Mouse (Mus musculus) layer of hippocampus, postnatal 10 days (tissue): ENCODE measurements around the gene Pin4. TPM values are rescaled to one million over a fixed set of nuclear protein-coding genes. Genes with fewer than 3 reads are reported as not detected.
"Not testable (repeated sequence)": the region's sequence is repeated elsewhere in the genome, so short reads cannot be mapped to it uniquely, and the experiment has no call there.

Experiments
- DNase-seq, 2 experiments: peaks; one replicate each; pipeline ENCODE4 v3.0.0; 2021; ENCODE audit warnings: low spot score in 2 of 2
- long read RNA-seq: library from polyadenylated mRNA; stranded (forward); transcript quantifications from one replicate; pipeline ENCODE4 v2.0.0, GENCODE M21; 2023
- total RNA-seq, 2 experiments: library from RNA; stranded (reverse); gene quantifications; 2 replicates each; pipeline ENCODE4 v1.2.3; 2021

The Pin4 gene
- total RNA-seq = 10 to 100 TPM; 47.8 to 51.1 TPM
- long read RNA-seq, transcript Pin4-201 (4 exons, 489 nt) = major isoform, 33 of 40 reads
- long read RNA-seq, partial matches to known transcripts = 3 of 40 reads
- long read RNA-seq, other reads (novel, unspliced or antisense) = 2 of 40 reads

DNA sequence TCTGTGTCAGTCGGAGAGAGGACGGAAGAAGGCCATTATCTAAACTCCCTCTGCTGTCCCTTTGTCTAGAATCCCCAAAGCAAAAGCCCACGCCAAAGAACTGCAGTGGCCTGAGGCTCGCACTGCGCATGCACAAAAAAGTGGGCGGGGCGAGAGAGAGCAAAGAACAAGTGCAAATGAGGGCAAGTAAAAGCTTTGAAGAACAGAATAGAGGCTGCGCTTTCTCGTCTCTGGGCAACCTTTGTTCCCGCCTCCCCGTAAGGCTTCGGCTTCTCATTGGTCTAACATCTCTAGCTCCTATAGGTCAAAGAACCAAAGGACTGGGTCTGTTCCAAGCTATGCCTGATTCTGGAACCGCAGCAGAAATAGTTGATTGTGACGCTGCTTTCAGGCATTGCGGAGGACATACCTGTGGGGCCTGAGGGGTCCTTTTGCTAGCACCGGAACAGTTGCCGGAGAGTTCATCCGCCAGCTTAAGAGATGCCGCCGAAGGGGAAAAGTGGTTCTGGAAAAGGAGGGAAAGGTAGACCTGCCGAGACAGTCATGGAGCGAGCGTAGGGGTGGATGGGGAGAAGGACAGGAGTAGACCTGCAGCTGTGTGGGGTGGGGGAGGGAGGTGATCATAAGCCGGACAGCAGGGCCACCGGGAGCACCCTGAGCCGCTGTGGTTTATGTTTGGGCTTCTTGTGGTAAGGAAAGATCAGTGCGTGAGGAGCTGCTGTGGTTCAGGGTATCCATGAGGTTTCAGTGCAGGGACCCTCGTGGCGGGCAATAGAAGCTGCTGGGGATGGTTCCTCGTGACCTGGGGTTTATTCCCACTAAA, at the start of gene Pin4:
TSS of gene Pin4 (plus strand) at position 406 of the 823 bp plus-strand sequence.
- DNase-seq = peak; percentile 85 to 88

DNA sequence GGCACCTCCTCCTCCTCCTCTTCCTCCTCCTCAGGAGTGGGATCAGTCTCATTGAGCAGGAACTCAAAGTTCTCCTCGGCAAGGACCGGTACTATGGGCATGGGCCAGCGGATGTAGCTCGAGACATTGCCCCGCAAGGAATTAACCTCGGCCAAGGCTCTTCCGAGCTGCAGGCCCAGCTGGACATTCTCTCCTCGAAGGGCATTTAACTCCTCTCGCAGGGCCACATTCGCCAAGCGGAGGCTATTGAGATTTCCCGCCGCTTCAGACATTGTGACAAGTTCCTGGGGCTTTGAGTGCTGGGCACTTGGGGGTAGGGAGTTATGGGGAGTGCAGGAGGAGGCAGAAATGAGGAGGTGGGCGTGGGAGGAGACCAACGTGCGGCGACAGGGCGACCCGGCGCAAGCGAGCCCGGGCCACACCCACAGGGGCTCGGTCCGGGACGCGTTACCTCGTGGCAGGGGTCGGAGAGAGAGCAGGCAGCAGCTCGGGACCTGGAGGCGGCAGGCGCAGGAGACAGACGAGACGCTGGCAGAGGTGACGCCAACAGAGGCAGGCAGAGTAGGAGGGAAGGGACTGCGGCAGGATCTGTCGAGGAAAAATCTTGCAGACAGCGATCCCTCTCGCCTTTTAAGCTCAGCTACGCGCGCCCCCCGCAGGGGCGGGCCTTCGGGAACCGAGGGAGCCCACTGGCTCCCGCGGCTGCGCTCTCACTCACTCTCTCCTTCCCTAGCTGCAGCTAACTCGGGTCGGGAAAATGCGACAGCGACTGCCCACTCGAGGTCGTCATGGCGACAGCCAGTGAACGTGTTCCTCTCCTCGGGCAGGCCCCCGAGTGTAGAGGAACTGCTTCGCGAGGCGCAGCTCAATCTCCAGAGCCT, 48.4 kb upstream of the Pin4 start, which contains the start of gene Rtl5:
TSS of gene Rtl5 (minus strand) at position 714 of the 881 bp plus-strand sequence.
- DNase-seq = peak; percentile 69 to 75

DNA sequence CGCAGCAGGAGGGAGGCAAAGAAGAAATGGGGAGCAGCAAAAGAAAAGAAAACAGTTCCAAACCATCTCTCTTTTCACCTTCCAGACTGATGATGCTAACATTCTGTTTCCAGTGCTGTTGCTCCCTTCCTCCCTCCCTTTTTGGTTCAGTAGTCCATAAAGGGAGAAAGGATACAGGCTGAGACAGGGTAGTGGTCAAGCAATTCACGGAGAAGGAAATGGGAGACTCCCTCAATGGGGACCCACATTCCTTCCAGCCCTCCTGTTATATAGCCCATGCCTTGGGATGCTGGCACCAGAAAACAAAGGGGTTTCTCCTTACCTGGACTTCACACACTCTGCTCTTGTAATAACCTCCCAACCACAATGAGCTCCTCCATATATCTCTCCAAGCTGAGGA, 47.7 kb upstream of the Pin4 start:
- no peak for DNase-seq

DNA sequence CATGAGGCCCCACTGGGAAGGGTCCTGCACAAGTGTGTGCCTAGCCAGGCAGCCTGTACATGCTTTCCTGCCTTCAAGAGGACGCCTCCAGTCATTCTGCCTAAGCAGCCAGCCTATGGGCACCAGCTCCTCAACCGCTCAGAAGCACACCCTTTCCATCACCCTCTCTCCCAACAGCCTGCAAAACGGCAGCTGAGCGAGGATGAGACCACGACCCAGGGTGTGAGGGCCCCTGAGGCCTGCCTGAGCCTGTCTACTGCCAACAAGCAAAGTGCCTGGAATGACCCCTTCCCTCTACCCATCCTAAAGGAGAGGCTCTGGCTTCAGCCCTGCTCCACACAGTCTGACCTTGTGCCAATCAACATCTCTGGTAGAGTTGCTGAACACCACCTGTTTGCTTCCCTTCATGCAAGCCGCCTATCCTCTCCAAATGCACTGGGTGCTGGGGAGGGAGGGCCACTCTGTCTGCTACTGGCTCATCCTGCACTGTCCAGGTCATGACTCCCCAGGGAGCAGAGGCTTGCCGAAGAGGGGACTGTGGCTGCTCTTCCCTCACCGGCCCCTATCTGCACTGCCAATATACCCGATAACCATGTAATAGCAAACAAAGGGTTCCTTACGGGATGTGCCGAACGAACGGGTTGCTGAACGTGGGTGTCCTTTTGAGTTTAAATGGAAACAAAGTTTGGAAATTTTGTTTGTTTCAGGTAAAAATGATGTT, 45.5 kb upstream of the Pin4 start:
- no peak for DNase-seq

DNA sequence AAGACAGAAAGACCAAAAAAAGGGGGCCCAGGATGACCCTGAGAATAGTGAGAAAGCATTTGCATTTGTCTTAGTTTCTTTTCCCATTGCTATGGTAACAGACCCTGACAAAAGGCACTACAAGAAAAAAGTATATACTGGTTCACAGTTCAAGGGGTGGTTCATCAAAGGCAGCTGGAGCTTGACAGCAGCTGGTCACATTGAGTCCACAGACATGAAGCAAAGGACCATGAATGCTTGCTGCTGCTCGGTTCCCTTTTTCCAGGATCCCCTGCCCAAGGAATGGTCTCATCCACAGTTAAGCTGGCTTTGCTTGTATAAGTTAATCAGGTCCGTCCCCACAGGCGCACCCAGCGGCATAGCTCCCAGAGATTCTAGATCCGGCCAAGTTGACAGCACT, 44.8 kb upstream of the Pin4 start:
- no peak for DNase-seq

DNA sequence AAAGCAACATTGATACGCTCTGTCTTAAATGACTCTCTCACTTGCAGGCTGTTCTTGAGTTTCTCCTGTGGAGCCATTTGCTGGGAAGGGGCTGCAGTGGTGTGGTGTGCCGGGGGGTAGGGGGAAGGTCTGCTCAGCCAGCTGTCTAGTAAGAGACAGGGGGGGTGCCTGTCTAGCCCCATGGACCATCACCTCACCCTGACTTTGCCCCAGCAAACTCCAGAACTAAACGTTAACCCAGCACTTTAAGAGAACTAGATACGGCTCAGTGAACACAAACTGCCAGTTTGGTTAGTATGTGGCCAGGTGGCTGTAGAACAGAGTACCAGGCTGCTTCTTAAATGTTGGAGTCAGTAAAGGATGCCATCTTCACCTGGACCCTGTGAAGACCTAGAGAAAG, 44.1 kb upstream of the Pin4 start:
- no peak for DNase-seq

DNA sequence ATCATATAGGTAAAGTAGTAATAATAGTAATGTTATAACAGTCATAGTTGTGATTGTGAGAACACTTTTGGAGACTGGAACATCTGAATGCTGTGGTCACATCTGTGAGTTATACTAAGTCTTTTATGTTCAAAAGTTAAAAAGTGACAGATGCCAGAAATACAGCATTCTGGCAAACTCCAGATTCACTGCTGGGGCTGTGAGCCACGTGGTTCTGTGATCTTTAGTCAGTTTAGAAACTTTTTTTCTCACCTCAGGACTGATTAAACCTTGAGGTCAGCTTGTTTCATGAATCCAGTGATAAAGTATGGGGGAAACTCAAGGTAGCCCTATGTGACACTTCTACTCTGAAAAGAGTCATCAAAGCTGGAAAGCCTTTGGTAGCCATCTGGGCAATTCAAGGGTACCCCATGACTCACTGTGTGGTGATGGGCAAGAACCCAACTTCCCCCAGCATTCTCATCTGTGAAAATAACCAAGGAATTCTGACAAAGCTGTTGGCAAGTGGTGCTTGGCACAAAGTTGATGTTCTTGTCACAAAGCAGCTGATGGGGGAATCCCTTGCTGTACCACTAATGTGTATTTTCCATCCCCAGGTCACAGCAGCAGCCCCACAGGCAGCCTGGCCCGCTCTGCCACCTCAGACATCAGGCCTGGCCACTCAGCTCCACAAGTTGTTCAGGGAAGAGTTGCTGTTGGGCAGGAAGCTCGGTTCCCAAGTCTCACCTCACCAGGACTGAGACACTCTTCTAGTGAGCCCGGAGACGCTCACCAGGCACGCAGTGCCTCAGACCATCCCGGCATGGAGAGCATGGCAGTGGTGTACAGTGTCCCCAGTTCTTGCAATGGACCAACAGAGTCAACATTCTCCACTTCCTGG, 42.1 kb upstream of the Pin4 start:
- DNase-seq = no peak

DNA sequence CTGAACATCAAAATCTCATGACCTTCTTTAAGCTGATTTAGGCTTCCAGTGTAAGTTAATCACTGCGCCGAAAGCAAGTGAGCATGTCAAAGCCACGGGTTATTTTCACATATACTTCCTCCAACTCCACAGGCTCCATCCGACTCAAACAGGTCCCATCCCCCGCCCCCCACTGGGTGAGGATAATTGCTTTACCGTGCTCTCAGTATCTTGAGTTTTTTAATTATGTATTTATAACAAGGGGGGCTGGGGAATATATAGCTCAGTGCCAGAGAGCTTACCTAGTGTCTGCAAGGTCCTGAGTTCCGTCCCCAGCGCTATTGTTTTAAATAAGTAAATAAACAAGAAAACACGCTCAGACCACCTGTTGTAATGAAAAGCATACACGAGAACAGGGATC, 38.2 kb upstream of the Pin4 start:
- no peak for DNase-seq

DNA sequence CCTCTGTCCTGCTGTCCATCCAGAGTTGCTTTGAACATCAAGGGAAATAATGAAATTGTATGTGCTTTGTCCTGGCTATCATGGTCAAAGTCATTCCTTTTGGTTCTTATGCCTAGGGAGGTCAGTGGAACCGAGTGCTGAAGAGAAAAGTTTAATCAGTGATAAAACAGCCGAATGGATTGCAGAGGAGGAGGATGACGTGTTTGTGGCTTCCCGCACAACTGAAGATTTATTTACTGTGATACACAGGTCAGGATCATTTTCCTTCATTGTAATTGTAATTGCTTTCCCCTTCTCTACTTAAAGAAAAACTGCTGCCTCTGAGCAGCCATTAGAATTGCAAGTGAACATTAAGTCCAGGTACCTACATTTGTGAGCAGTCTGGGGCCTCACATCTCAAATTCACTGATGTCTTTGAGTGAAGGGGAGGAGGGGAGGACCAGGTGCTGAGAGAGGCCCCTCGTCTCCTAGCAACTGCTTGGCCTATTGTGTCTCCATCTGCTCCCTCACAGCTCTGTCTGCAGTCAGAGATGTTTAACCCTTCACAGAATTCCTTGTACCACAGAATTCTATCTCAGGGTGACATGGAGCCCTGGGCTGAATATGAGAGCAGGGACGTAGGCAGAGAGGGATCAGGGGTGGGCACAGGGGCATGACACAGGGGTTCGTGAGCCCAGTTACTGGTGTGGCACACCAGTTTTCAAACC, 37.5 kb upstream of the Pin4 start:
- DNase-seq = peak in 1 of 2 experiments; percentile 30

DNA sequence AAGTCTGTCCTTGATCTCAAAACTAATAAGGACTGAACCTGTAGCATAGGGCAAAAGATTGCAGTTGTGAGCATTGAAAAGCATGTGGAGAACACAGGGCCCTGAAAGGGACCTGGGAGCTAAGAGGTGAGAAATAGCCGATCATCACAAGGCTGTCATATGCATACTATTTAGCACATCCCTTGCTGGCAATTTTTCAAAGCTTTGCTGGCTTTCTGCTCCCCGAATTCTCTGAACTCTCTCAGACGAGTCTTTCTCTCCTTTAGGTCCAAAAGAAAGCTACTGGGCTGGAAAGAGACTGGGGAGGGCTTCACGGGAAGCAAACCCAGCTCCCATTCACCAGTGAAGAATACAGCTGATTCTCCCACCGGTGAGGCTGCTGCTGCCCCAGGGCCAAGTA, 36.9 kb upstream of the Pin4 start:
- DNase-seq = no peak

DNA sequence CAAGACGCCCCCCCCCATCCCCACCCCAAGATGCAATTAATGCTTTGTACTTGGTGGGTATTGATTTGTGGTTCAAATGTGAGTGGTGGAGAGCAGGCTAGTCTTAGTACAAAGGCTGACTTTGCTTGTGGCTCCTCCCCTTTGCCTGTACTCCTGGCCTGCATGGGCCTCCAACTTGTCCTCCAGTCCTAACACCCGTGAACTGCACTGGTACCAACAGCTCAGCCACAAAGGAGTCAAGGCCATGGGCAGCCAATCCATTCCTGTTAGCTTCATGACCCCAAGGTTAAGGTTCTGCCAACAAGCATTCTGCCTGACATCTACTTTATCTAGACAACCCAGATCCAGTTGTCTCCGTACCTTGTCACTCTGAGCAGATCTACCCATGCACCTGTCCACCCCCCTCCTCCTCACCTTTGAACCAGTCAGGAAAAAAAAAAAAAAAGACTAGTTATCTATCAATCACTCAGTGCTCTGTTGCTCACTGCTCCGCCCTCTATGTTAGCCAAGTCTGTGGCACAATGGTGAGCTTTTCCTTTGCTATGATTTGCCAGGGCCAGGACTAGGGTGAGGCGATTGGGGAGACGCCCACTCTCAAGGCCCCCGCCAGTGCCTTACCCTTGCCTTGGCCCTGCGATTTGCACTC, 33.3 kb upstream of the Pin4 start:
- no peak for DNase-seq

DNA sequence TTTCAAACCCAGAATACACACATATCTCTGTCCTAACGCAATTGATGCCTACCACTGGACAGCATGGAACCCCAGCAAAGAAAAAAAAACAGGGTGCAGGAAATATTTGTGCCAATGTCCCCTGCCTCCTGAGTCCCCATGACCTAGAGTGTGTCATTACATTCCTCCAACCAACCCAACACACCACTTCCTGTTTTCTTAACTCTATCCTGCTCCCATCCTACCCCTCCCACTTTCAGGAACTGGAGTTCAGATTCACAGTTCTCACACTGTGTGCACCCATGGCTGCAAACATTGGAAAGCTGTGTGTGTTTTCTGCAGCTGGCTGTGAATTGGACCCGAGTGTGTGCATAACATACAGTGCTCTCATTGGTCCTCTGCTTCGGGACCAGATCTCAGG, 28.6 kb upstream of the Pin4 start:
- DNase-seq = no peak

DNA sequence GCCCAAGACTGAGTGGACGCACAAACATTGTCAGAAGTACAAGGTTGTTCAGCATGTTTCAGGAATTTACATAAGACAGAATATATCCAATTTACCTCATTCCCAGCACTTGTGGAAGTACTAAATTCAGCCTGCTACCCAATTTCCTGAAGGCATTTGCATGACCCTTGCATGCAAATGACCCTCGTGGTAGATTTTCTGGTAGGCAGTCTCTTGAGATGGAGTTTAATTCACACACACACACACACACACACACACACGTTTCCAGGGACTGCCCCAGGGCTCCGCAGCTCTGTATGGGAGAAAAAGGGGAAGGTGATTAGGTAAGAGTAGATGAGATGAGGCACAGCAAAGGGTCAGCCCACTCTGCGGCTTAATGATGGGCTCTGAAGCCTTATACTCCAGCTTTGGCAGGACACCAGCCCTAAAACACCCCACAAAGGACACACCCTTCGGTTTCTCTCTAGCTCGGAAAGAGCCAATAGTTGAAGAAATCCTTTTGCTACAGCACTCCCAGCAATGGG, 24.8 kb upstream of the Pin4 start:
- no peak for DNase-seq

DNA sequence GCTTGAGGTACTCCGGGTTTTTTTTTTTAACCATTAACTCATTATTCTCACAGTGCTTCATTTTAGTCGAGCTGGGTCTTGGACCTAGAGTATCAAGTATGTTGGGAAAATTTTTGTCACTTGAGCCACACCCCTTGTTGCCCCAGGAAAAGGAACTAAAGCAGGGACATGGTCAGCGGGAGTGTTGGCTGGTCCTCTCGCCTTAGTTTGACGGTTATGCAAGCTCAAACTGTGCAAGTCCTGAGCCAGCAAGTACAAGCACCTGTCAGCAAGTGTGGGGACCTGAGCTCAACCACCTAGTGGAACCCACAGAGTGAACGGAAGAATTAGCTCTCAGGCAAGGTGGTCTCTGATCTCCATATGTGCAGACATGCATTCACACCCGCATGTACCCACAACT, 17.4 kb upstream of the Pin4 start:
- DNase-seq = no peak

DNA sequence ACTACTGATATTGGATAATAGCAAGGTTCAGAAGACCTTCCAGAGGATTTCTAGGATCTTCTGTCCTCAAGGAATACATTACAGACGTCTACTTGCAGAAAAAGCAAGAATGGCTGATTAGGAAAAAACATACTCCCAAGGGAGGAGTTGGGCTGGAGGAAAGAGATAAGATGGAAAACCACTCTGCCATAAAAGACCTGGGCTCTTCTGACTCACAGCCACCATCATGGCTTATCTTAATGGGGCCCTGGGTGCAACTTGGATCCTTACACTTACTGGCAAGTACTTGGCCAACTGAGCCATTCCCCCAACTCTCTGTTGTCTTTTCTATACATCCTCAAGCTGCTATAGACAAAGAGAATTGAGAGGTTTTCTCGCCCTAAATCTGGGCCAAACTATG, 15.4 kb upstream of the Pin4 start:
- not testable (repeated sequence) for DNase-seq

DNA sequence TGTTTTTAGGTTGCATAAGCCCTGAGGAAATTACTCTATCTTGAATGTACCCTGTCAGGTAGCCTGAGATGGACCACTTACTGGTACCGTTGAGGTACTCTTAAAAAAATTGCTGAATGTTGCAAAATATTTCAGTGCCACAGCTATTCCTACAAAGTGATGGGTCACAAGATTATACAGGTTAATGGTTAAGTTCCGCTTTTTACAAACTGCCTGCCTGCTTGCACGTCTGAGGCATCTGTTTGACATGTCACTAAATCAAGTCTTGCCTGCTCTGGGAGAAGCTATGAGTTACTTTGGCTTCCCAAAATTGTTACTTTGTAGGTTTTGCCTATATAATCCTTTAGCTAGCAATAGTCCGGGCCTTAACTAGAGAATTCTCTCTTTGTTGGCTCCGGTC, 9.9 kb upstream of the Pin4 start:
- DNase-seq = not testable (repeated sequence)

DNA sequence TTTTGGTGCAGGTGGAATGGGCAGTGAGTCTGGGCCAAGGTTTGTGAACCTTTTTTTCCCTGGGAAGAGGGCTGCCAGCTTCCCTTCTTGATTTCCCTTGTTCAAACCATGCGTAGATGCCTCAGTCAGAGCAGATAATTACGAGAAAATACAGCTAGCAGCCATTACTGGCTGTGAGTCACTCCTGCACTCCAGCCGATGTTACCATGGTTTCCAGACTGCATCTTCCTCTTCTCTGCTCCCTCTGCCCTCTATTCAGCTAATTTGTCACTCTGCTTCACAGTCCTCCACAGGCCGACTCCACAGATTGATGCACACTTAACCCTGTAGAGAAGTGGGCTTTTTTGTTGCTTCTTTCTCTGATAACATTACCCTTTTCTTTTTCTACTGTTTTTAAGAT, 3.6 kb upstream of the Pin4 start:
- peak; percentile 7 to 16 for DNase-seq

DNA sequence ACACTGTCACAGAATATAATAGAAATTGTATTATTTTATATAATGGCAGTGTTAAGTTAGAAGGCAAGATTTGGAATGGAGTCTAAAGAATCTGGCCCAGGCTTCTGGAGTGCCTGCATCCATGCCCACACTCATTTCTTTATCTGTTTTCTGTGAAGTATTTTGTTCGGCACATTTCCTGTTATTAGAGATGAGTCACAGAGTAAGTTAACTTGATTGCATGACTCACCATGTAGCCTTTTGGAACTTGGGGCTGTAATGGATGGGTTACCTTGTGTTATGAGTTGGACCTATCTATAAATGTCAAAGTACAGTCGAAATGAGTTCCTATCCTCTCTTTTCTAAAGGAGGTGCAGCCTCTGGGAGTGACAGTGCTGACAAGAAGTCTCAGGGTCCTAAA, 2.1 kb downstream of the Pin4 start:
- DNase-seq = no peak

DNA sequence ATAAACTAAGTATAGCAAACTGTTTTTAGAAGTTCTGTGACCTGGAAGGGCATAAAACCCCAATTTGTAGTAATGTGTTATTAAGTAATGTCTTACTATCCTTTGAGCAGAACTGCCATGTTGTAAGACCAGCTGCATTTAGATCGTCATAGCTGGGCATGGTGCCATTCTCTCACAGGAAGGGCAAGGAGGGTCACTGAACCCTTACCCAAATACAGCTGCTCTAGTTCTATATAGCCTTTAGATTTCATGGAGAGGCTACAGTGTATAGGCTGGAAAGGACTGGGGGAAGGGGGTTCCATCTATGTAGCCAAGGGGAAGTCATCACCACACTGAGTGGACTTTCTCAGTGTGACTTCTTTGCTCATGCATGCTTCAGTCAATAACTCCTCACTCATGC, 21.9 kb downstream of the Pin4 start:
- DNase-seq = no peak
